Mouse (Mus musculus): ENCODE results near the gene Zfp512b.

The Zfp512b gene

GRCm38 (mm10) chr2:181589732-181590105 lies 2.9 kb downstream of the Zfp512b start:
- DNase-seq (ENCODE audit: low spot score in 2 of 2): no peak

DNA sequence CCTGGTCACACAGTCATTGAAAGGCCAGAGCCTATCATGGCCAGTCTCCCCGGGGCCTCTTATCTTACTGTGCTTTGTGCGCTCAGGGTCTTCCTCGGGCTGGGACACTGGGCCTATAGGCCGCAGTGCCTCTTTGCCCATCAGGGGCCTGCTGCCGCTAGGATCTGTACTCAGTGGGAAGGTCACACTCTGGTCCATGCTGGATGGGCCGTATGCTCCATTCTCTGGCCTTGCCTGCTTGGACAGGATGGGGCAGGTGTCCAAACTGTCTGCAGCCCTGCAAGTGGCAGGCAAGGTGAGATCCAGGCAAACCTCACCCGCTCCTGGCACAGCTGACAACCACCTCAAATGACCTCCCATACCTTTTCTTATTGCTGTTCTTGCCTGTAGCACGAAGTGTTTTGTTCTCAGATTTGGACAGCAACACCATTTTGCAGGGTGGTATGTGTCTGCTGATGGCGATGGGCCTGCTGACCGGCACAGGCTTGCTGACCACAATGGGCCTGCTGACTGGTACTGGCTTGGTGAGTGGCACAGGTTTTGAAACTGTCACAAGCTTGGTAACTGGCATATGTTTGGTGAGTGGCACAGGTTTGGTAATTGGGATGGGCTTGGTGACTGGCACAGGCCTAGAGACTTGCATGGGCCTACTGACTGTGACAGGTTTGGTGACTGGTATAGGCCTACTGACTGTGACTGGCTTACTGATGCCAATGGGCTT lies 3.4 kb downstream of the Zfp512b start:
- DNase-seq (ENCODE audit: low spot score in 2 of 2): no peak

- no peak for DNase-seq (ENCODE audit: low spot score in 2 of 2)
Measured at GRCm38 (mm10) chr2:181588229-181588780, 4.3 kb downstream of the Zfp512b start.

GRCm38 (mm10) chr2:181587796-181588195 lies 4.8 kb downstream of the Zfp512b start:
- no peak for DNase-seq (ENCODE audit: low spot score in 2 of 2)

DNA sequence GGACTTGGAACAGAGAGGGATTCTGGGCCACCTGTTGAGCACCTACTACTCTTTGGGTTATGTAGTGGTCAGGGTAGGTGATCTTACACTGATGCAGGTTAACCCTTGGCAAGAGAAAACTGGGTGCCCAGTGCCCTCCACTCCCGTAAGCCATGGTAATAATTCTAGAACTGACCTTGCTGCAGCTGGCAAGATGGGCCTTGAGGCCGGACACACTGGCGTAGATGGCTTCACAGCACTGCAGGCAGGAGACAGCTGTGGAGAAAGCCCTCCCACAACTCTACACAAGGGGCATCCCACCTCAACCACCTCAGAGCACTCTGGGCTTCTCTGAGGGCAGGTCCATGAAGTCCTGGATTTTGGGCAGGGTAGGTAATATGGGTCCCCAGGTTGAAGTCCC lies 6.5 kb downstream of the Zfp512b start:
- no peak for DNase-seq (ENCODE audit: low spot score in 2 of 2)

GRCm38 (mm10) chr2:181585506-181585905 lies 7.1 kb downstream of the Zfp512b start:
- DNase-seq (ENCODE audit: low spot score in 2 of 2): no peak

DNA sequence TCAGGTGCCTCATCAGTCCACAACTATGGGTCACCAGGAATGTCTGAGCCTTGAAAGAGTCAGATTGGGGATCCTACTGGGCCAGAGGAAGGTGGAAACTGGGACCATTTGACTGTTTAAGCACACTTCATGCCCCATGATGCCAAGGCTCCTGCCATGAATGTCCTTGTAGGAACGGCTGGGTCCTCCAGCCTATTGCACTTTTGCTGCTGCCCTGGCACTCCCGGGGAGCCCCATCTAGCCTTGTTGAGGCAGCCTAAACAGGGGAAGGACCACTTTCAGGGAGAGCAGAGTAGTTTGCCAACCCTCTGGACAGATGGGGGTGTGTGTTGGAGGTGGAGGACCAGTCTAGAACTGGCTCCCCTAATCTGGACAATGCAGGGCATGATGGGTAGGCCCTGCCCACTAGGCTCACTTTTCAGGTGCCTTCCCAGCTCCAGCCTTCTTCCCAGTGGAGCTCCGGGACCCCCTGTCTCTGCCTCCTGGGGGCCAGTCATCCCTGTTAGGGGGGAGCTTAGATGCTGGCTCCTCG lies 8.1 kb downstream of the Zfp512b start, which contains the start of gene Uckl1:
TSS of gene Uckl1 (minus strand) at position 482 of the 532 bp plus-strand sequence.
- DNase-seq (ENCODE audit: low spot score in 2 of 2): no peak

DNA sequence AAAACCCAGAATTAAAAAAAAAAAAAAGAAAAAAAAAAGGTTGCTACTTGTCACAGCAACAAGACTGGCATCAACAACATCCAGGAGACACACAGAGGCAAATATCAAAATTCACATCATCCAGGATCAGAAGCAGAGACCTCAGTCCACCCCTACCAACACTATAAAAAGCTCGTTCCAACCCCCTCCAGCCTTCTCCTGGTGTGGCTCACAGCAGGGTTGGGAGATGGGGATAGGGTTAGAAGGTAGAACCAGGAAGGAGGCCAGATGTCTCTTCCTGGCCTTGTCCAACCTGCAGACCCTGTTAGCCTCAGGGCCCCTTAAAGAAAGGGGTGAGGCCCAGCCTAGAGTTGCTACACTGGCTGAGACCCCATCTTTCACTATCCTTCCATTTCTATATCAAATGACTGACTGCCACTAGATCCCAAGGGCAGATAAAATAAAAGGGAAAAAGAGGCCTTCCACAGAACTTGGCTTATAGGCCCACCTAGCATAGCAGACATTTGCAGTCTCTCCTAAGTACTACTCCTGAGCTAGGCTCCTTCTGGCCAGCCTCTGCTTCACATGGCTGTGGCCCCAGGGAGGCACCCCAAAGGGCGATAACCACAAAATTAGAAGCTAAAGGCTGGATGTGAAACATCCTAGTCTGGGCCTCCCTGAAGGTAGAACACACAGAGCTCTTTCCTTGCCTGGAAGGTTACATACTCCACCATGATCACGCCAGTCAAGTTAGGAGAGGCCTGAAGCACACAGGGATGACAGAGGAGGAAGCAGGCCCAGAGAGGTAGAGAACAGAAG lies 8.9 kb downstream of the Zfp512b start:
- DNase-seq (ENCODE audit: low spot score in 2 of 2): no peak

- no peak for DNase-seq (ENCODE audit: low spot score in 2 of 2)
Measured at GRCm38 (mm10) chr2:181582939-181583338, 9.7 kb downstream of the Zfp512b start.

DNA sequence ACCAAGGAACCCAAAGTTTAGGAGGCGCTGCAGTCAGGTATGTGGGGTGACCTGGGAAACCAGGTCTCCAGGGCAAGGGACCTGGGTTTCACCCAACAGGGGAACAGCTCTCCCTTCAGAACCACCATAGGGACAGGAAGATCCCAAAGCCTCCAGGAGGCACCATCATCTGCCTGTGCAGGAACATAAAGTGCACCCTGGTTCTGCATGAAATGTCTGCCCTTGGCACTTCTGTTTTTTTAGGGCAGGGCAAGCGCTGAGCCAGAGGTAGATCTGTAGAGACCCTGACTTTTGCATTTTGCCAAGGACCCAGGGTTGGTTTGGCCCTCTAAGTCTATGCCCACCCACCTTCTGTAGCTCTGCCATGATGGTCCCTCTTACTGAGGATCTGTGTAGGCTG lies 10.2 kb downstream of the Zfp512b start:
- no peak for DNase-seq (ENCODE audit: low spot score in 2 of 2)

DNA sequence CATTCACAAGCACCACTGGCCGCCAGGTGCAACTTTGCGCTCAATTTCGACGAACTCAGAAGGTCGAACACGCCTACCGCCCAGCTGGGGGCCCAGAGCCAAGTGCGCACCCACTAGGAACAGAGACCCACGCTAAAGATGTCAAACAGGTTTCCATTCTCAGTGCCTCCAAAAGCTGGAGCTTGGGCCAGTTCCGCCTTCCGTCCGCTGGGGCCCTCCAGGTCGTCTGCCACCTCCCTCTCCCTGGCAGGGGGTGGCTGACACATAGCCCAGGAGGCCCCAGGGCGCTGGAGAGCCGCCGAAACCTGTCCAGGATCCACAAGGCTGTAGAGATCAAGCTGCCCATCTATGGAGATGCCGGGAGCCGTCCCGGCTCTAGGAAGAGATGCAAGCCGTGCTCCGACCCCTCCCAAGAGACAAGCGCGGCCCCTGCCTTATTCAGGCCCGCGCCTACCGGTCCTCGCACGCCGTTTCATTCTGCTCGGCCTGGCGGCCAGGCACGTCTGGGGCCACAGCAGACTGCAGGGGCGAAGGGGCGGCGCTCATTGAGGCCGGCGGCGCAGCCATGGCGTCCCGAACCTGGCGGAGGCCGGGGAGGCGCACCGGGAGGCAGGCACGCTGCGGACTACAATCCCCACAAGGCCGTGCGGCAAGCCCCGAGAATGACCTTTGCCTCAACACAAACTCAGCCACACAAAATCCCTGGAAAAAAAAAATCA lies 11.0 kb downstream of the Zfp512b start:
- DNase-seq (ENCODE audit: low spot score in 2 of 2): peak; percentile 67 to 80

DNA sequence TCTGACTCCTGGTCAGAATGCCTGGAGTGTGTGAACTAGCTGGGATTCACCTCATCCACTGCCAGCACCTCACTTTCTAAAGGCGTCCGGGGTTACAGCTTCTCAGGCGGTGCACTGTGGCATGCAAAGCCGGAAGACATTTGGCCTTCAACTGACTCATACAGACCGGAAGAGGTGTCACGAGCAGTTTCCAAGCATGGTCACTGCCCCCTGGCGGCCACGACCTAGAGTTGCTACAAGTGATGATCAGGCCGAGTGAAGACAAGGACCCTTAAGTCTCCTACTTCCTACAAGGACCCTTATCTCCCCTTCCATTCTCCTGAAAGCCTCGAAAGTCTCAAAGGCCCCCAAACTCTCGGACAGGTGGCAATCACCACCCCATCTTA lies 11.6 kb downstream of the Zfp512b start:
- DNase-seq (ENCODE audit: low spot score in 2 of 2): peak; percentile 67 to 78

DNA sequence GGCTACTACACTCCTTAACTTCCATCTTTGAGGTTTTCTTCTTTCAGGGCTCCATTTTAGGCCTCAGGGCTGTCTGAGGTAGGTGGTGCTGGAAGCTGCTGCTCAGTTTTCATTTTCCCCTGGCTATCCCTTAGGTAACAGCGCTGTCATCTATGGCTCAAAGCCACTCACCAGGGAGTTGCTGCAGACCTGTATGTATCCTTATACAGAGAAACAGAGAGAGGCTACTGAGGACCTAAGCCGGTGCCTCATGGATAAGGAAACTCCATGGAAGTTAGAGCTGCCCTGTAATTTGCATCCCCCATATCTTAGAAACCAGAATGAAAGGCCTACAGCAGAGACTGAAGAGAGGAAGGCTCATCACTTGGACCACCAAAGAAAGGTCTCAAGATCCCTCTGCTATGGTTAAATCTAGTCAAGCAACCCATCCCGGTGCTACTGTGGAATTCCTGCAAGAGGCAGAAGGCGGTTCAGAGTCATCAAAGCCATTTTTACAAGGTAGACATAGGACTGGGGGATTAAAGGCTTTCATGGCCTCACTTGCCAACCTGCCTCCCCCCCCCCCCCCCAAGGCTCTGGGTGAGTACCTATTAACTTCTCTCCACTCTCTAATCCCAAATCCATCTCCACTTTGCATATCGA lies 12.4 kb downstream of the Zfp512b start:
- DNase-seq (ENCODE audit: low spot score in 2 of 2): peak in 1 of 2 experiments; percentile 18

GRCm38 (mm10) chr2:181579681-181580080 lies 12.9 kb downstream of the Zfp512b start:
- DNase-seq (ENCODE audit: low spot score in 2 of 2): no peak

DNA sequence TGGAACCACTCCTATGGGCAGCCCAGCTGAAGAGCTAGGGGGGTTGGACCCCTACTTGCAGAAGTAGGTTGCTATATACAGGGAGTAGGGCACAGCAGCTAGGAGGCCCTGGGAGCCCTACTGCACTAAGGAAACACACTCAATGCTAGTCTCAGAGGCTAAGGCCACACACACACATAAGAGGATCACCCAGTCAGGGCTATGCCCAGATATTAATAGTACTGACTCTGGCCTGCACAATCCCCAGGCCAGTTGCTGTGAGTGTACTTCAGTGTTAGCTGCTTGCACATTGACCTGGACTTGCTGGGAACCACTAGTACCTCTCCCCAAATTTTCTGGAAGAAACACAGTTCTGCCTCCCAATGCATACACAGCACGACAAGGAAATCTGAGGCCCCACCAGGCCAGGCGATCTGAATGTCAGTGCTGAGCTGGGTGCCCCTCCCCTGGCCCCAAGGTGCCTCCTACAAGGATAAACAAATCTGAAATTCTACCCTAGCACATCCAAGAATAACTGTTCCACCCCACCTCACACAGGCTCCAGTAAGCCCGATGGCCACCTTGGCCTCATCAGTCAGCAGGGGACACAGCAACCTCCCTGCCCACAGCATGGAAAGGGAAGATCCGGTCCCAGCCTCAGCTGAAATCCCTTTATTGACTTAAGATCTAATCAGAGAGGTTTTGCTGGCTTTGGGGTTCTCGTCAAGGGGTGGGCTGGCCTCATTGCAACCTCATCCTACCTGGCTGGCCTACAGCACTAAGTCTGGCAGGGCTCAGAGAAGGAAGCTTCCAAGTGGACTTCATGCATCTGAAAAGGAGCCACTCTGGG lies 13.6 kb downstream of the Zfp512b start:
- DNase-seq (ENCODE audit: low spot score in 2 of 2): no peak

DNA sequence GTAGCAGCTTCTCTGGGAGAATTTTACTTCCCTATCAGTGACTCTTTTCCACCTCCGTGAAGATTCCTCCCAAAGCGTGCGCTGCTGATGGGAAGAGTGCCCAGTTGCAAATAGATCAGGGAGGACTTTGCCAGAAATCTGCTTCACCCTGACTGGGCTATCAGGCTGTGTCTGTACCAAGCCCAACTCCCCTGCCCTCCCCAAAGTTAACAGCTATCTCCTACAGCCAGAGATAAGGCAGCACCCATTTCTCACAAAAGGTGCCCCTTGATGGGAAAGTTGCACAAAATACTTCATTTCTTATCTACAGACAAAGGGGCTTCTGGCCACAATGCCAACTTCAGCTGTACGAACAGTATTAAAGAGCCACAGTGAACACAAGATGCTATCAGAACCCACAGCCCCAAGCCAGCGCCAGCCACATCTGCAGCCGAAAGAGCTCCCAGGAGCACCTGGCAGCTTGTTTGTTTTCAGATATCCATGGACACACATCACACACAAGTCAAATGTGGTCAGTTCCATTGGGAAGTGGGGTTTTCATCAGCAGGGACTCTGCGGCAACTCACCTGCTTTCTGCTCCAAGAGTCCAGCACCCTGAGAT lies 14.5 kb downstream of the Zfp512b start:
- no peak for DNase-seq (ENCODE audit: low spot score in 2 of 2)

- peak in 1 of 2 experiments; percentile 3 for DNase-seq (ENCODE audit: low spot score in 2 of 2)
Measured at GRCm38 (mm10) chr2:181577126-181577525, 15.5 kb downstream of the Zfp512b start.

DNA sequence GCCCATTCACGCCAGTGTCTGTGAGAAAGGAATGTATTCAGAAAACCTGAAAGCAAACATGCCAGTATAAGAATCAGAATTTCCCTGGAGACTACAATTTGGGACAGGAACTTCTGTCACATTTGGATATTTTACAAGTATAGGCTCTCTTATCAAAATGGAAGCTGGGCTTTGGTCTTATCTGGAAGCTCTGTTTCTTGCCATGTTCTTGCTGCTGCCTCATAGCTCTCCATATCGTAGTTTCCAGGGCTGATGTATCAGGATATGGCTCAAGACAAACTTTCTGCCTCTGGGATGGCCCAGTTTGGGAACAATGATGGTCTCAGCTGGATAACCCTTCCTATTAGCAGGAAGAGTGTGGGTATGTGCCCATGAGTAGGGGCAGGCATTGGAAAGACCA lies 16.0 kb downstream of the Zfp512b start:
- no peak for DNase-seq (ENCODE audit: low spot score in 2 of 2)

DNA sequence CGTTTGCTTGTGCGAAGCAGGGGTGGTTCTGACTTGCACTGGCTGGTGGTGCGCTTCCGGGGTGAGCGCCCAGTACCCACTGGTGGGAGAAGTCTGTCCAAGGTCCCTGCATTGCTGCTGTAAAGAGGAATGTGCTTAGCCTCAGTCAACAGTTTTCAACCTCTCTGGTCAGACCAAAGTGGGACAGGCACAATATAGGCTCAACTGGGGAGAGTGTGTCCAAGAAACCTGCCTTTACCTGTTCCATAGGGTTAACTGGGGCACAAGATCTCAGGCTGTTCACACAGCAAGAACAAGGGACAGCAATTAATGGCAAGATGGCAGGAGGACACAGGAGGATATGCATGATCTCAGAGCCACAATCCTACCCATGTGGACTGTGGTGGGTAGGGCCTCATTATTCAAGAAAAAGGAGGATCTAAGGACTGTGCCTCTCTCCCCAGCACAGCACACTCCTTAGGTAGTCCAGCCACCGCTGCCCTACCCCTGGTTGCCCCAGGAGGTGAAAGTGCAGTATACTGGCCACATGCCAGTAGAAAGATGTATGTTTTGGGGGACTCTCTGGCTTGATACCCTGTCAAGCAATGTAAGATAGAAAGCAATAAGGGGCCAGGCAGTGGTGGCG lies 17.6 kb downstream of the Zfp512b start:
- no peak for DNase-seq (ENCODE audit: low spot score in 2 of 2)

DNA sequence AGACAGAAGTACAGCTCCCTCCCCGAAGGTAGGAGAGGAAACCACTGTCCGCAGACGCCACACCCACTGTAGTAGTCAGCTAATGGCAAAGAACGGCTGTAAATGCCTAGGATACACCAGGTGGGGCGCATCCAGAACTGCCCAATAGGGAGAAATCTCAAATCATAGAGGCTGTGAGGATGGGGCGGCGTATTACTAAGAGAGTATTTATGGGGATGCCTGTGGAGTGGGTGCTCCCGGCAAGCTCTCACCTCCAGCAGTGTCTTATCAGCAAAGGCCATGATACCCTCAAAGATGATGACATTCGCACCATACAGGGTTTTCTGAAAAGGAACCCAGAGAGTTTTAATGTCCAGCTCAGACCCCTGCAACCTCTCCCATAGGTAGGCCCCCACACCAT lies 18.6 kb downstream of the Zfp512b start:
- DNase-seq (ENCODE audit: low spot score in 2 of 2): no peak
